Mouse (Mus musculus) erythroblast, adult 5-6 weeks (primary cell): ENCODE measurements at regions not wholly inside any gene's neighbourhood (a gene's known extent, or its start where the extent isn't known, plus 50 kb on each side); places are given as distances from the start of the nearest gene placed in this dataset.

Experiments used
- ATAC-seq: replicated peaks from 2 replicates; pipeline ENCODE4 v1.8.0; 2016; ENCODE audit warnings: moderate number of reproducible peaks, mild to moderate bottlenecking, moderate TSS enrichment, inconsistent platforms; ENCODE audit not compliant: poor library complexity, low FRiP score, severe bottlenecking

GRCm38 (mm10) chr5:46488140-46488942 is 630.9 kb upstream of the Lcorl start:
- ATAC-seq = peak; percentile 46; the same call in 1 of the 2 replicates

GRCm38 (mm10) chr5:46486740-46487326 is 629.4 kb upstream of the Lcorl start:
- no peak for ATAC-seq

- no peak for ATAC-seq
Observed at GRCm38 (mm10) chr5:46456356-46456755, 598.9 kb upstream of the Lcorl start.

- no peak for ATAC-seq
Observed at GRCm38 (mm10) chr5:46448274-46448673, 590.9 kb upstream of the Lcorl start.

GRCm38 (mm10) chr5:46445844-46446243 is 588.4 kb upstream of the Lcorl start:
- no peak for ATAC-seq

- ATAC-seq = no peak
Observed at GRCm38 (mm10) chr5:46445122-46445521, 587.7 kb upstream of the Lcorl start.

- no peak for ATAC-seq
Observed at GRCm38 (mm10) chr5:46443805-46444340, 586.5 kb upstream of the Lcorl start.

- no peak for ATAC-seq
Observed at GRCm38 (mm10) chr5:46442600-46443248, 585.3 kb upstream of the Lcorl start.

- no peak for ATAC-seq
Observed at GRCm38 (mm10) chr5:46441716-46442115, 584.3 kb upstream of the Lcorl start.

GRCm38 (mm10) chr5:46431644-46432367 is 574.4 kb upstream of the Lcorl start:
- no peak for ATAC-seq

GRCm38 (mm10) chr5:46422738-46423137 is 565.3 kb upstream of the Lcorl start:
- no peak for ATAC-seq

GRCm38 (mm10) chr5:46406969-46407368 is 549.6 kb upstream of the Lcorl start:
- ATAC-seq = no peak

GRCm38 (mm10) chr5:46406404-46406803 is 549.0 kb upstream of the Lcorl start:
- no peak for ATAC-seq

- no peak for ATAC-seq
Observed at GRCm38 (mm10) chr5:46386591-46386990, 529.2 kb upstream of the Lcorl start.

GRCm38 (mm10) chr5:46367328-46367727 is 509.9 kb upstream of the Lcorl start:
- no peak for ATAC-seq

- ATAC-seq = no peak
Observed at GRCm38 (mm10) chr5:46363661-46364060, 506.2 kb upstream of the Lcorl start.

GRCm38 (mm10) chr5:46361637-46362036 is 504.2 kb upstream of the Lcorl start:
- ATAC-seq = no peak

GRCm38 (mm10) chr5:46348448-46348847 is 491.0 kb upstream of the Lcorl start:
- ATAC-seq = no peak

- no peak for ATAC-seq
Observed at GRCm38 (mm10) chr5:46347368-46348083, 490.1 kb upstream of the Lcorl start.
